Mouse (Mus musculus) heart, adult 2 months (tissue): ENCODE results near the gene Fam76b. TPM values are rescaled to one million over a fixed set of nuclear protein-coding genes. Genes with fewer than 3 reads are reported as not detected.

ENCODE experiments used
- DNase-seq, 2 experiments: peaks; one replicate each; pipeline ENCODE4 v3.0.0; 2021
- H3K27ac ChIP-seq: fragments of 200-600 bp; 2 replicates; pipeline ENCODE4 v1.8.1; 2022
- H3K27me3 ChIP-seq: fragments of 200-500 bp; 2 replicates; pipeline ENCODE4 v1.6.1; 2012; ENCODE audit warnings: mild to moderate bottlenecking, low read length, inconsistent platforms, mixed read lengths; ENCODE audit not compliant: control insufficient read depth, insufficient read depth
- H3K36me3 ChIP-seq: fragments of 200-500 bp; 2 replicates; pipeline ENCODE4 v1.6.1; 2012; ENCODE audit warnings: low read length, inconsistent platforms; ENCODE audit not compliant: control insufficient read depth, insufficient read depth
- H3K4me1 ChIP-seq: fragments of 200-500 bp; 2 replicates; pipeline ENCODE4 v1.6.1; 2011; ENCODE audit warnings: low read length; ENCODE audit not compliant: control insufficient read depth, insufficient read depth
- H3K4me3 ChIP-seq: fragments of 200-600 bp; 2 replicates; pipeline ENCODE4 v1.8.1; 2022
- H3K79me2 ChIP-seq: fragments of 200-500 bp; replicated peaks from 2 replicates; pipeline ENCODE4 v1.6.1; 2012; ENCODE audit warnings: mild to moderate bottlenecking, inconsistent platforms, low read length, moderate library complexity, mixed read lengths; ENCODE audit not compliant: control insufficient read depth, insufficient read depth
- H3K9ac ChIP-seq: fragments of 200-500 bp; 2 replicates; pipeline ENCODE4 v1.6.1; 2012; ENCODE audit warnings: low read depth, mild to moderate bottlenecking, control low read depth, inconsistent platforms, low read length, mixed read lengths
- CTCF ChIP-seq: fragments of 200-600 bp; IDR thresholded peaks from 2 replicates; pipeline ENCODE4 v1.8.1; 2022; ENCODE audit warnings: antibody characterized with exemption, mild to moderate bottlenecking, moderate library complexity
- EP300 ChIP-seq: fragments of 200-500 bp; IDR thresholded peaks from 2 replicates; pipeline ENCODE4 v1.6.1; 2011; ENCODE audit warnings: low read depth, low read length, control low read depth; ENCODE audit not compliant: insufficient read depth
- POLR2A ChIP-seq: fragments of 200-500 bp; IDR thresholded peaks from 2 replicates; pipeline ENCODE4 v1.6.1; 2011; ENCODE audit warnings: mild to moderate bottlenecking, low read depth, low read length, control low read depth; ENCODE audit not compliant: insufficient read depth
- WGBS: fragments of 180-500 bp; shearing (Covaris S2); methylation state at CpG from one replicate; pipeline ENCODE4 v1.1.7; 2018; 5-methylcytosine and 5-hydroxymethylcytosine counted together
- intact Hi-C: fragments of 180-260 bp; cut with DNase I; formaldehyde crosslinking; loops from one replicate; pipeline ENCODE4 v1.15.1; 2025
- polyA plus RNA-seq: library from polyadenylated mRNA; depleted of rRNA; stranded (reverse); fragments of >200 nt; gene quantifications from 2 replicates; pipeline ENCODE4 v1.2.3, GENCODE M21; 2012
- total RNA-seq, 2 experiments: library from RNA; stranded (reverse); gene quantifications; 2 replicates each; pipeline ENCODE4 v1.2.3; 2021

Gene Fam76b
- total and polyA plus RNA-seq, 3 experiments: 3.7 to 7.6 (median 7.1) TPM

DNA sequence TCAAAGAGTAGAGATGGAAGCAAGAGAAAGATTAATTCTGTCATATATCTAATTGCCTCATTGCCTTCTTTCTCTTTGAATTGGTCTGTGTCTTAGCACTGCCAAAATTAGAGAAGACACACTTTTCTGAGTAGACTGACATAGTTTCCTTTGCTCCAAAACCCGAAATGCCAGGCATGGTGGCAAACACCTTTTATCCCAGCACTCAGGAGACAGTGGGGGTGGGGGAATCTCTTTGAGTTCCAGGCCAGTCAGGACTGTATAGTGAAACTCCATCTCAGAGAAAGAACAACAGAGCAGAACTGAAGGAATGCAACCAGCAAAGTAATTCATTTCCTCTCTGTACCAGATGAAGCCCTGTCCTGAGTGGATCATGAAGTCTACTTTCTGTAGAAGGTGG is 53.2 kb downstream of the Fam76b start:
- Histone ChIP-seq H3K4me1 (no peaks in the 10 kb centered on the region), H3K27me3 (no peaks in the 10 kb centered on the region), H3K9ac (no peak overlapping the region), H3K79me2 (no peaks in the 10 kb centered on the region), H3K36me3 (no peaks in the 10 kb centered on the region), H3K4me3 (no peak overlapping the region), H3K27ac (no peak overlapping the region)
- intact Hi-C loops: no loop called here
- no peak for TF ChIP-seq POLR2A
- no peak for TF ChIP-seq CTCF
- no peak for TF ChIP-seq EP300
- WGBS: 54% methylated on average over 1 of the region's 1 CpGs
- DNase-seq: no peak

DNA sequence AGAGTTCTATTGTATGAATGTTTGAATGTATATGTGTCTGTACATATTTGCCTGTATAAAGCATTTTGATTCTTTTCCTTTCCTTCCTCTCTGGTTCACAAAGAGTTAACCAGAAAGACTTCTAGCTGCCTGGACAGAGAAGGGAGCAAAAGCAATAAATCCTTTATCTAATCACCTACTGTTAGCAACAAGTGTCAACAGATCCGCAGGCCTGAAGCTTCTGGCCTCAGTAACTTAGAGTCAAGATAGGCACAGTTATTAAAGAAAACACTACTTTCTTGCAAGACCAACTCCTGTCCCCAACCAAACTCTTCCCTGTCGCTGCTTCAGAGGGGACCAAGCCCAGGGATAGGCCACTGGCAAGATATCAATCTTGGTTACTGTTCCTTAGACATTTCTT is 55.0 kb downstream of the Fam76b start:
- WGBS: 31% methylated on average over 2 of the region's 2 CpGs
- H3K36me3 ChIP-seq: no peaks in the 10 kb centered on the region
- H3K79me2 ChIP-seq: no peaks in the 10 kb centered on the region
- DNase-seq: no peak
- no peaks in the 10 kb centered on the region for H3K4me1 ChIP-seq
- TF ChIP-seq CTCF: no peak
- no peak for TF ChIP-seq EP300
- no peak for TF ChIP-seq POLR2A
- no peak overlapping the region for H3K9ac ChIP-seq
- no peak overlapping the region for H3K27ac ChIP-seq
- no peaks in the 10 kb centered on the region for H3K27me3 ChIP-seq
- intact Hi-C loops: no loop called here
- H3K4me3 ChIP-seq: no peak overlapping the region

DNA sequence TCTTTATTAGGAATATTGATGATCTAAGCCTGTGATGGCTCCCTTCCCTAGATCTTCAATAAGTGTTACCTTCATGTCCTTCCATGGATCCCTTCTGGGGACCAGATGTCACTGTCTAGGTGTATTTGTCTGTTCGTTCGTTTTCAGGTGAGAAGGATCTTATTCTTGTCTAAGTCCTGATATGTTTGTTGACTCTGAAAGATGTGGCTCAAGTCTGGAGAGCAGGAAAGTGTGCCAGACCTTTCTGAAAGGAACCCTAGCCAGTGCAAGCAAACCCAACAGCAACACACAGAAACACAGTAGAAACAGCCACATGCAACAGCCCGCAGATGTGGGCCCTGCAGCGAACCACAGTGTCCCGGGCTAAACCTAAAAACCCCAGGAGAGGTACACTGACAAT is 61.5 kb downstream of the Fam76b start:
- DNase-seq: no peak
- Histone ChIP-seq H3K4me3 (no peak overlapping the region), H3K36me3 (no peaks in the 10 kb centered on the region), H3K9ac (no peak overlapping the region), H3K4me1 (no peaks in the 10 kb centered on the region), H3K79me2 (no peaks in the 10 kb centered on the region), H3K27me3 (no peaks in the 10 kb centered on the region), H3K27ac (no peak overlapping the region)
- intact Hi-C loops: loop anchor here (1.0 to 2.0 kb wide), 2 partner anchors 386 to 453 kb away; partner anchors contain the start of gene Sesn3
- WGBS: 65% methylated on average over 5 of the region's 5 CpGs
- no peak for TF ChIP-seq POLR2A
- TF ChIP-seq CTCF: no peak
- TF ChIP-seq EP300: no peak

DNA sequence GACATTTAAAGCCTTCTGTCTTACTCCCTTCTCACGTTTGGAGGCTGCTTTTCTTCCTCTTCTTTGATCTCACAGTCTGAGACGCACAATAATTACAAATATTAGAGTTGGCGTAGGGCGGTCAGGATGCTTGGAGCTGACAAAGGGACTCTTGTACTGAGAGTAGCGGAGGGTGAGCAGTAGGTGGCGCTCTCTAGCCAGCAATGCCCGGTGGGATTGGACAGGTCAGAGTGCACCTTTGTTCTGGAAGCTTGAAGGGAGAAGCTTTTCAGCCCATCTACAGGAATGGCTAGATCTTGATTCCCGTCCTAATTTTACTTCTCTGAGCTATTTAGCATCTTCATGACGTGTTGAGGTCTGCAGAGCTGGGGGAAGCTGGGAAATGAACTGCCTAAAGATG is 62.1 kb downstream of the Fam76b start:
- TF ChIP-seq EP300: peak; percentile 88
- TF ChIP-seq POLR2A: no peak
- TF ChIP-seq CTCF: peak; percentile 95
- Histone ChIP-seq H3K27me3 (no peaks in the 10 kb centered on the region), H3K9ac (no peak overlapping the region), H3K27ac (no peak overlapping the region), H3K36me3 (no peaks in the 10 kb centered on the region), H3K4me3 (no peak overlapping the region), H3K4me1 (no peaks in the 10 kb centered on the region), H3K79me2 (no peaks in the 10 kb centered on the region)
- intact Hi-C loops: loop anchor here (1.0 to 2.0 kb wide), 2 partner anchors 385 to 453 kb away; partner anchors contain the start of gene Sesn3
- DNase-seq: peak; percentile 75 to 81
- 12% methylated on average over 9 of the region's 9 CpGs for WGBS

DNA sequence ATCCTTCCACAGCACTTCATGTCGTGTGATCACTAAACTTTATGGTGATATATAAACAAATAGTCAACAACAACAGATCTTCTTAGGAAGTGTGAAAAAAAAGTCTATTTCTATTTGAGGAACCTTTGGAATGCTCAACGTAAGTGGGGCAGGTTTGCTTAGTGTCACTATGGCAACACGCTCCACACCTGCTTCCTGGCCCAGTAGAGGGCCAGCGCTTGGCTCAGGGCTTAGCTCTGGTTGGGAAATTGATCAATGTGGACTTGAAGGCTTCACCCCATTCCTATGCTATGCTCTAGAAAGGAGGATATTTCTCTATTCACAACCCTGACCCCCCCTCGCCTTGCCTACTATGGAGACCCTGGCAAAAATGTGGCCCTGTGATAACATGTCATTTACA is 62.7 kb downstream of the Fam76b start:
- H3K4me3 ChIP-seq: no peak overlapping the region
- no peak for DNase-seq
- H3K27ac ChIP-seq: no peak overlapping the region
- H3K27me3 ChIP-seq: no peaks in the 10 kb centered on the region
- TF ChIP-seq POLR2A: no peak
- no peak for TF ChIP-seq EP300
- TF ChIP-seq CTCF: no peak
- H3K79me2 ChIP-seq: no peaks in the 10 kb centered on the region
- 53% methylated on average over 5 of the region's 5 CpGs for WGBS
- no peaks in the 10 kb centered on the region for H3K36me3 ChIP-seq
- no peaks in the 10 kb centered on the region for H3K4me1 ChIP-seq
- no peak overlapping the region for H3K9ac ChIP-seq
- intact Hi-C loops: no loop called here

DNA sequence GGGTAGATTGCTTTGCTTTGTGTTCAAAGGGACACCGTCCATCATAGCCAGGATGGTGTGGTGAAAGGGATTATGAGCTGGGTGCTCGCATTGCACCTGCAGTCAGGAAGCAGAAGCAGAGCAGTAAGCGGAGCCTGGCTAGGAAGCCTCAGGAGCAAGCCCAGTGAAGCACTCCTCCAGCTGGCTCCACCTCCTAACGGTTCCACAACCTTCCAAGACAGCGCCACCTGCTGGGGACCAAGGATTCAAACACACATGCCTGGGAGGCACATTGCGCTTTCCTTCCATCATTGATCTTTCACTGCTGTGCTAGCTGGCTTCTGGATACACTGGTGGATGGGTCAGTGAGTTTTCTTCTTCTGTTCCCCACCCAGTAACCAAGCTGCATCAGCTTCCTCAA is 64.4 kb downstream of the Fam76b start:
- Histone ChIP-seq H3K27me3 (no peaks in the 10 kb centered on the region), H3K36me3 (no peaks in the 10 kb centered on the region), H3K4me1 (no peaks in the 10 kb centered on the region), H3K9ac (no peak overlapping the region), H3K27ac (no peak overlapping the region), H3K79me2 (no peaks in the 10 kb centered on the region), H3K4me3 (no peak overlapping the region)
- intact Hi-C loops: no loop called here
- WGBS: 94% methylated on average over 6 of the region's 6 CpGs
- no peak for TF ChIP-seq POLR2A
- TF ChIP-seq CTCF: peak; percentile 22; the same call in 1 of the 2 replicates
- no peak for DNase-seq
